Mouse (Mus musculus) lung, postnatal 0 days (tissue): ENCODE measurements around the gene Gm39115.

Experiments used
- CTCF ChIP-seq: IDR thresholded peaks from 2 replicates; pipeline ENCODE4 v1.5.1; 2016; ENCODE audit warnings: antibody characterized with exemption, mild to moderate bottlenecking
- EP300 ChIP-seq: IDR thresholded peaks from 2 replicates; pipeline ENCODE4 v1.6.1; 2016; ENCODE audit warnings: antibody characterized with exemption, mild to moderate bottlenecking, control low read depth

DNA sequence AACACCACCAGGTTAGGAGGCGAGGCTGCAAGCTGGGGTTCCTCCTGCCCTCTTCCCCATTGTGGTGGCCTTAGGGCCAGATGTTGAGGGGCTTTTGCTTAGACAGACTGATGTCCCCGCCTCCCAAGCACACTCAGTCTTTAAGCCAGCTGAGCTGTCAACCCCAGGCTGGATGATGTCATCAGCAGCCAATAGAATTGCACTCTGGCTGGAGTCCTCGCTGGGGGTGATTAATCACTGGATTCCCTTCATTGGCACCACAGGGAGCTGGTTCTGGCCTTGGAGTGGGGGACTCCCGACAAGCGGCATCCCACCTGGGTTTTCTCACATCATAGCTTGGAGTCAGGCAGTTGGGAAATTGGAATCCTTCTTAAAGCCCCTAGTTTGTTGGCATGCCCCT, 46.9 kb downstream of the Gm39115 start:
- TF ChIP-seq EP300: no peak
- TF ChIP-seq CTCF: no peak
